ENCODE assay signal across 9 mouse cellular contexts in genomic region chr10:75944066-75944772, GRCm38 (mm10). TPM values are rescaled to one million over a fixed set of nuclear protein-coding genes. Genes with fewer than 3 reads are reported as not detected.
DNase-seq lines count a peak whose midpoint lies in the region; ATAC-seq and TF ChIP-seq lines count a peak whose summit lies in the region.
"Had no signal": no experiment of that assay in that cellular context is flagged by ENCODE, and none has a peak within 500 bp of the region (broad histone marks: within the 10 kb centered on the region; RNA-seq: fewer than 3 reads in every experiment).

No protein-coding gene starts in this region.

- H3K9me3 ChIP-seq in hindbrain, embryonic 12.5 days (replicated peaks): no peaks in the 10 kb centered on the region
- H3K9me3 ChIP-seq: liver, embryonic 13.5 days had no signal

- H3K27ac ChIP-seq in hindbrain, embryonic 12.5 days: peak overlapping the region; percentile 60
- H3K27ac ChIP-seq: liver, embryonic 13.5 days had no signal

- no peaks in the 10 kb centered on the region for H3K36me3 ChIP-seq in hindbrain, embryonic 12.5 days
- no peaks in the 10 kb centered on the region for H3K36me3 ChIP-seq in myocyte (ENCODE audit: control insufficient read depth, insufficient read depth)

- no peaks in the 10 kb centered on the region for H3K79me2 ChIP-seq in myocyte (ENCODE audit: control insufficient read depth, insufficient read depth)

- no peak overlapping the region for H3ac ChIP-seq in myocyte (ENCODE audit: control insufficient read depth, insufficient read length)

- no peak for TF ChIP-seq POLR2A in myocyte (IDR thresholded peaks at IDR 0.05; ENCODE audit: insufficient read length, low read depth)

- peak; percentile 56 for DNase-seq in layer of hippocampus, adult 9-11 months
- DNase-seq in layer of hippocampus, adult 11-12 months (ENCODE audit: low spot score): no peak
- DNase-seq in adrenal gland, postnatal 36 days: peak; percentile 44 to 54
- no peak for DNase-seq in spleen, postnatal 14 days (ENCODE audit: low spot score in 2 of 2)
- no peak for DNase-seq in gastrocnemius, postnatal 25 days
- no peak for DNase-seq in testis, postnatal 14 days (ENCODE audit: low spot score)
- DNase-seq: liver, embryonic 13.5 days had no signal

- H3K27me3 ChIP-seq in hindbrain, embryonic 12.5 days: peaks cover 13% of the 10 kb centered on the region
- no peaks in the 10 kb centered on the region for H3K27me3 ChIP-seq in myocyte (ENCODE audit: control insufficient read depth, insufficient read depth, insufficient read length)

- no peak overlapping the region for H3K4me3 ChIP-seq in hindbrain, embryonic 12.5 days
- H3K4me3 ChIP-seq in myocyte: no peak overlapping the region
- H3K4me3 ChIP-seq: liver, embryonic 13.5 days had no signal

- H3K9ac ChIP-seq in hindbrain, embryonic 12.5 days: no peak overlapping the region
- H3K9ac ChIP-seq: liver, embryonic 13.5 days had no signal

- H3K4me1 ChIP-seq in hindbrain, embryonic 12.5 days: peaks cover 15% of the 10 kb centered on the region; the same call in 1 of the 2 replicates

- H3K4me2 ChIP-seq in hindbrain, embryonic 12.5 days (replicated peaks): no peak overlapping the region
- peak overlapping the region; percentile 73 for H3K4me2 ChIP-seq in myocyte (ENCODE audit: low read depth)
- H3K4me2 ChIP-seq: liver, embryonic 13.5 days had no signal

- 15% methylated on average over 11 of the region's 11 CpGs for WGBS in hindbrain, embryonic 12.5 days

- peak; percentile 54; the same call in 1 of the 2 replicates for ATAC-seq in hindbrain, embryonic 12.5 days (ENCODE audit: low FRiP score)

TF ChIP-seq in myocyte, 11 proteins besides CTCF, POLR2A, EP300 and RAD21:
- TF ChIP-seq POLR2AphosphoS2 (IDR thresholded peaks at IDR 0.05; ENCODE audit: insufficient read length, low read depth) (no peak), TCF12 (IDR thresholded peaks at IDR 0.05; ENCODE audit: insufficient read depth, poor library complexity, severe bottlenecking) (peak; percentile 75), TCF3 (IDR thresholded peaks at IDR 0.05; ENCODE audit: insufficient read length, low read depth) (peak; percentile 21), CEBPB (IDR thresholded peaks at IDR 0.05; ENCODE audit: insufficient read depth, poor library complexity, severe bottlenecking) (peak; percentile 82), MYOD1 (IDR thresholded peaks at IDR 0.05; ENCODE audit: control insufficient read depth in 1 of 3, insufficient read length in 2 of 3, low read depth in 2 of 3) (peak; percentile 30 to 74 (median 62)), MYOG (IDR thresholded peaks at IDR 0.05; ENCODE audit: control insufficient read depth in 1 of 3, insufficient read depth in 1 of 3, insufficient read length in 2 of 3, low read depth in 2 of 3) (peak in 2 of 3 experiments; percentile 46 to 73)

RNA-seq across cellular contexts. Expression of gene Vpreb3, which starts 1.4 kb away (rescaled TPM):
- not detected for total RNA-seq in adrenal gland, postnatal 36 days (2021)
- 0.34 and 0.98 TPM in 2 replicates for polyA plus RNA-seq in hindbrain, embryonic 12.5 days (2016; fragmentation: Nextera tagmentation; extraction: Ambion mirVana)
- polyA plus RNA-seq in myocyte (2012; fragmentation: generic; extraction: Trizol): 0.48 TPM
- not detected for total RNA-seq in gastrocnemius, postnatal 25 days (2021)

RNA-seq across cellular contexts. Expression of gene Gm867, which starts 3.7 kb away (rescaled TPM):
- 1 to 10 TPM in 1 of 2 experiments, under 1 TPM in 1; 0.83 to 2.3 TPM for total RNA-seq in adrenal gland, postnatal 36 days (2021)
- polyA plus RNA-seq in hindbrain, embryonic 12.5 days (2016; fragmentation: Nextera tagmentation; extraction: Ambion mirVana): 1.5 and 1.7 TPM in 2 replicates
- 3.2 TPM for polyA plus RNA-seq in myocyte (2012; fragmentation: generic; extraction: Trizol)
- total RNA-seq in gastrocnemius, postnatal 25 days (2021): not detected

RNA-seq across cellular contexts. Expression of gene Mmp11, which starts 7.9 kb away (rescaled TPM):
- 10 to 100 TPM in 1 of 2 experiments, 1 to 10 TPM in 1; 8.6 to 10.1 TPM for total RNA-seq in adrenal gland, postnatal 36 days (2021)
- polyA plus RNA-seq in hindbrain, embryonic 12.5 days (2016; fragmentation: Nextera tagmentation; extraction: Ambion mirVana): 55.2 and 56.1 TPM in 2 replicates
- 121 TPM for polyA plus RNA-seq in myocyte (2012; fragmentation: generic; extraction: Trizol)
- total RNA-seq in gastrocnemius, postnatal 25 days (2021): 1 to 10 TPM; 1.7 to 3.3 TPM

RNA-seq across cellular contexts. Expression of gene Gm5134, which starts 10.1 kb away (rescaled TPM):
- total RNA-seq in adrenal gland, postnatal 36 days (2021): not detected
- not detected in 2 replicates for polyA plus RNA-seq in hindbrain, embryonic 12.5 days (2016; fragmentation: Nextera tagmentation; extraction: Ambion mirVana)
- polyA plus RNA-seq in myocyte (2012; fragmentation: generic; extraction: Trizol): 0.01 TPM
- total RNA-seq in gastrocnemius, postnatal 25 days (2021): not detected

RNA-seq across cellular contexts. Expression of gene Chchd10, which starts 11.3 kb away (rescaled TPM):
- total RNA-seq in adrenal gland, postnatal 36 days (2021): 1,000 to 10,000 TPM; 1,047 to 1,196 TPM
- polyA plus RNA-seq in hindbrain, embryonic 12.5 days (2016; fragmentation: Nextera tagmentation; extraction: Ambion mirVana): 15.4 and 15.5 TPM in 2 replicates
- polyA plus RNA-seq in myocyte (2012; fragmentation: generic; extraction: Trizol): 441 TPM
- 1,000 to 10,000 TPM; 1,309 to 1,319 TPM for total RNA-seq in gastrocnemius, postnatal 25 days (2021)

Comparison
In these comparisons a context has a peak if more than half of its experiments do, and no peak if none do; other contexts are left out.
1. DNase-seq: peak in layer of hippocampus, adult 9-11 months (single experiment) and adrenal gland, postnatal 36 days (2 of 2); none in layer of hippocampus, adult 11-12 months (single experiment), spleen, postnatal 14 days (0 of 2), gastrocnemius, postnatal 25 days (single experiment) and testis, postnatal 14 days (single experiment).